Mouse (Mus musculus): ENCODE results near the gene Nup35.

Nup35 gene

GRCm38 (mm10) chr2:80616854-80617737 is at the start of gene Nup35, which contains the start of gene Dusp19:
Gene Nup35 (plus strand): TSS chr2:80617236.
Gene Dusp19 (plus strand): TSS chr2:80617045.
- DNase-seq (ENCODE audit: low spot score): peak; percentile 93

- no peak for DNase-seq (ENCODE audit: low spot score)
Observed at GRCm38 (mm10) chr2:80567411-80567810, 49.6 kb upstream of the Nup35 start.

GRCm38 (mm10) chr2:80570656-80571055 is 46.4 kb upstream of the Nup35 start:
- no peak for DNase-seq (ENCODE audit: low spot score)

- no peak for DNase-seq (ENCODE audit: low spot score)
Observed at GRCm38 (mm10) chr2:80577286-80577685, 39.8 kb upstream of the Nup35 start.

GRCm38 (mm10) chr2:80579253-80579891 is 37.7 kb upstream of the Nup35 start:
- peak; percentile 30 for DNase-seq (ENCODE audit: low spot score)

GRCm38 (mm10) chr2:80580311-80580961 is 36.6 kb upstream of the Nup35 start:
- peak; percentile 71 for DNase-seq (ENCODE audit: low spot score)

GRCm38 (mm10) chr2:80581043-80581711 is 35.9 kb upstream of the Nup35 start, which contains the start of gene Nckap1:
Gene Nckap1 (minus strand): TSS chr2:80581380.
- DNase-seq (ENCODE audit: low spot score): peak; percentile 86

GRCm38 (mm10) chr2:80582356-80582755 is 34.7 kb upstream of the Nup35 start:
- no peak for DNase-seq (ENCODE audit: low spot score)

- DNase-seq (ENCODE audit: low spot score): no peak
Observed at GRCm38 (mm10) chr2:80594215-80594918, 22.7 kb upstream of the Nup35 start.

GRCm38 (mm10) chr2:80596960-80597359 is 20.1 kb upstream of the Nup35 start:
- peak; percentile 21 for DNase-seq (ENCODE audit: low spot score)

GRCm38 (mm10) chr2:80599850-80600249 is 17.2 kb upstream of the Nup35 start:
- no peak for DNase-seq (ENCODE audit: low spot score)

GRCm38 (mm10) chr2:80600611-80601010 is 16.4 kb upstream of the Nup35 start:
- no peak for DNase-seq (ENCODE audit: low spot score)

- no peak for DNase-seq (ENCODE audit: low spot score)
Observed at GRCm38 (mm10) chr2:80602756-80603155, 14.3 kb upstream of the Nup35 start.

- no peak for DNase-seq (ENCODE audit: low spot score)
Observed at GRCm38 (mm10) chr2:80603771-80604426, 13.1 kb upstream of the Nup35 start.

- no peak for DNase-seq (ENCODE audit: low spot score)
Observed at GRCm38 (mm10) chr2:80612286-80612685, 4.8 kb upstream of the Nup35 start.

GRCm38 (mm10) chr2:80612796-80613195 is 4.2 kb upstream of the Nup35 start:
- DNase-seq (ENCODE audit: low spot score): peak; percentile 69

GRCm38 (mm10) chr2:80618991-80619390 is 2.0 kb downstream of the Nup35 start:
- DNase-seq (ENCODE audit: low spot score): no peak

- DNase-seq (ENCODE audit: low spot score): no peak
Observed at GRCm38 (mm10) chr2:80621921-80622320, 4.9 kb downstream of the Nup35 start.

- no peak for DNase-seq (ENCODE audit: low spot score)
Observed at GRCm38 (mm10) chr2:80624523-80624922, 7.5 kb downstream of the Nup35 start.

GRCm38 (mm10) chr2:80632336-80633026 is 15.4 kb downstream of the Nup35 start:
- no peak for DNase-seq (ENCODE audit: low spot score)

Measured in adipocyte (in vitro differentiated cells).